Mouse (Mus musculus) heart, embryonic 11.5 days (tissue): ENCODE measurements around the gene Mark3. TPM values are rescaled to one million over a fixed set of nuclear protein-coding genes. Genes with fewer than 3 reads are reported as not detected.

Experiments
- ATAC-seq: fragments of 200-750 bp; cut with Nextera tagmentation; replicated peaks from 2 replicates; pipeline ENCODE4 v1.8.0; 2017; ENCODE audit warnings: moderate library complexity; ENCODE audit not compliant: insufficient number of reproducible peaks, low FRiP score, low TSS enrichment
- H3K27ac ChIP-seq: fragments of 300-500 bp; sonication (generic); 2 replicates; pipeline ENCODE4 v1.5.1; 2014; ENCODE audit warnings: mild to moderate bottlenecking, low read depth, low read length
- H3K27me3 ChIP-seq: fragments of 300-500 bp; sonication (generic); 2 replicates; pipeline ENCODE4 v1.6.1; 2014; ENCODE audit warnings: mild to moderate bottlenecking, low read length, mixed read lengths; ENCODE audit not compliant: control insufficient read depth, insufficient read depth
- H3K36me3 ChIP-seq: fragments of 300-500 bp; sonication (generic); 2 replicates; pipeline ENCODE4 v1.6.1; 2014; ENCODE audit warnings: mild to moderate bottlenecking, low read length, moderate library complexity, mixed read lengths; ENCODE audit not compliant: control insufficient read depth, insufficient read depth
- H3K4me1 ChIP-seq: fragments of 300-500 bp; sonication (generic); 2 replicates; pipeline ENCODE4 v1.6.1; 2014; ENCODE audit warnings: low read length; ENCODE audit not compliant: control insufficient read depth, insufficient read depth
- H3K4me2 ChIP-seq: fragments of 300-500 bp; sonication (generic); 2 replicates; pipeline ENCODE4 v1.6.1; 2014; ENCODE audit warnings: mild to moderate bottlenecking, moderate library complexity
- H3K4me3 ChIP-seq: fragments of 300-500 bp; sonication (generic); 2 replicates; pipeline ENCODE4 v1.5.1; 2014; ENCODE audit warnings: low read depth, low read length
- H3K9ac ChIP-seq: fragments of 300-500 bp; sonication (generic); 2 replicates; pipeline ENCODE4 v1.6.1; 2014; ENCODE audit warnings: mild to moderate bottlenecking, low read depth, low read length, moderate library complexity
- H3K9me3 ChIP-seq: fragments of 300-500 bp; sonication (generic); replicated peaks from 2 replicates; pipeline ENCODE4 v1.6.1; 2016; ENCODE audit warnings: low read length; ENCODE audit not compliant: control insufficient read depth
- WGBS: fragments of 180-500 bp; shearing (Covaris S2); extraction: QIAGEN DNeasy Blood & Tissue Kit; methylation state at CpG from one replicate; pipeline ENCODE4 v1.1.7; 2014; ENCODE audit not compliant: insufficient replicate concordance; 5-methylcytosine and 5-hydroxymethylcytosine counted together
- polyA plus RNA-seq: library from polyadenylated mRNA; unstranded; fragments of >200 nt; fragmentation: Nextera tagmentation; extraction: Ambion mirVana; gene quantifications from 2 replicates; pipeline ENCODE4 v1.2.1, GENCODE M21; 2014

Mark3 gene
- polyA plus RNA-seq, 1 experiment from 2014 or later = 45.7 TPM

DNA sequence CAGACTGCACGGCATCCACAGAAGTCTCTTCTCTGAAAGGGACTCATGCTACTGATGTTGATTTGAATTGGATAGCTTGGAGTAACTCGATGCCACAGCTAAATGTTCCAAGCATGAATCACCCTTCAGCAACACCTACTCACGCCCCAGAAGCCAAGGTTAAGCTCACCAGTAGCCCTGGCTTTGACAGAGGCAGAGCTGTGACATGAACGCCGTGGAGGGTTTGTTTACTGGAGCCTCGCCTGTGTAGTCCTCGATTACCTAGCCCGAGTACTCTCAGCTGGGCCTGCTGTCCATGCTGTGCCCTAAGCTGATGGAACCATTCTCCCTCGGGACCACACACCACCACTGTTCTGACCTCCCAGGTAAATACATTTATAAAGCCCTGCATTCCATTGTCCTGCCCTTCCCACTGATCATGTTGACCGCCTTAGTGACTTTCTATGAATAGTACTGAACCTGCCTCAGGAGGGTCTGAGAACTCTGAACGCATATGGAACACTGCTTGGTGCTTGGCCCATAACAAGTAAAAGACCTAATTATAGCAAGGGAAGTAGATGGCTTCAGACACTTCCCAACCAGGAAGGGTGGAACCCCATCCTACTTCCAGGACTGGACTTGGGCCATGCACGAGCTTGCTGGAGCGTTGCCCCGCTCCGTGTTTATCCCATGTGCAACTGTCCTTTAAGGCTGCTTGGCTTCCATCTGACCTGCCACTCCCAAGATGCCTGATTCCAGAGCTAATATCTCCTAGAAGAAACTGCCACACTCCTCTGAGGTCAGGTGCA is 131.1 kb downstream of the Mark3 start:
- peaks cover 9% of the 10 kb centered on the region for H3K36me3 ChIP-seq

More for the DNA sequence above, 131.1 kb downstream of the Mark3 start:
- Histone ChIP-seq H3K4me2 (no peak overlapping the region), H3K27ac (peak overlapping the region; percentile 66), H3K4me1 (peaks cover 9% of the 10 kb centered on the region), H3K9me3 (no peaks in the 10 kb centered on the region), H3K9ac (no peak overlapping the region), H3K4me3 (no peak overlapping the region), H3K27me3 (no peaks in the 10 kb centered on the region)
- WGBS = 56% methylated on average over 15 of the region's 15 CpGs
- no peak for ATAC-seq

Other genes starting within 250 kb of the Mark3 start
- gene Cdc42bpb, start 196.8 kb upstream of the Mark3 start, polyA plus RNA-seq = 25.4 and 33.2 TPM in 2 replicates
- gene Lbhd2, start 167.7 kb upstream of the Mark3 start, polyA plus RNA-seq = 0.50 TPM in 1 of 2 replicates, not detected in the other
- 11.3 and 11.6 TPM in 2 replicates for gene Exoc3l4, start 157.5 kb upstream of the Mark3 start, polyA plus RNA-seq
- 7.7 and 11.2 TPM in 2 replicates for gene Tnfaip2, start 132.1 kb upstream of the Mark3 start, polyA plus RNA-seq
- 5.5 and 6.2 TPM in 2 replicates for gene Gm266, start 88.7 kb upstream of the Mark3 start, polyA plus RNA-seq
- gene Eif5, start 36.5 kb upstream of the Mark3 start, polyA plus RNA-seq = 478 and 505 TPM in 2 replicates
- gene Ckb, start 97.8 kb downstream of the Mark3 start, polyA plus RNA-seq = 454 and 458 TPM in 2 replicates
- 3.4 and 4.6 TPM in 2 replicates for gene Trmt61a, start 103.6 kb downstream of the Mark3 start, polyA plus RNA-seq
- gene Bag5, start 138.7 kb downstream of the Mark3 start, polyA plus RNA-seq = 41.8 and 42.8 TPM in 2 replicates
- 50.0 and 51.3 TPM in 2 replicates for gene Apopt1, start 138.7 kb downstream of the Mark3 start, polyA plus RNA-seq
- gene Klc1, start 184.3 kb downstream of the Mark3 start, polyA plus RNA-seq = 94.9 and 101 TPM in 2 replicates
- gene Xrcc3, start 239.3 kb downstream of the Mark3 start, polyA plus RNA-seq = 7.9 and 8.8 TPM in 2 replicates
- 83.3 and 93.7 TPM in 2 replicates for gene Zfyve21, start 239.6 kb downstream of the Mark3 start, polyA plus RNA-seq